Mouse (Mus musculus): ENCODE measurements around the gene Alox8. TPM values are rescaled to one million over a fixed set of nuclear protein-coding genes. Genes with fewer than 3 reads are reported as not detected.

The Alox8 gene
- total RNA-seq (2014; rRNA removed; ENCODE audit: low replicate concordance) (3.0 and 3.7 TPM in 2 replicates), polyA plus RNA-seq (2015; fragmentation: Nextera tagmentation; extraction: Ambion mirVana) (0.86 and 2.5 TPM in 2 replicates)

DNA sequence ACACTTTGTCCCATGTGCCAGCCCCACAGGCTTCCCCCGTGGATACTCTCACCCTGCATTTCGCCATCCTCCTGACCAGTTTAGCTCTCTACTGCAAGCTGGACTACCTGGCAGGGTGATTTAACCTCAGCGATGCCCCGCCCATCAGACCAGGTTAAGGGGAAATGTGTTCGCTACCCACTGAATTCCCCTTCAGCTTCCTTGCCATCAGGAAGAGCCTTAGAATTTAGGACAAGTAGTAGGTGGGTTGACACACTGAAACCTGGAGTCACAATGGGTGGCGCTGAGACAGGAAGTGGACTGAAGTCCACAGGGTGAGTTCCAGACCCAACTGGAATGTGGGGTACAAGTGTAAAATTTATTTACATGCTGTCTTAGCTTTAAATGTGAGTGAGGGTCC lies at the start of gene Alox8:
Gene Alox8, minus strand, starts transcription at position 101 of the 400 bp plus-strand sequence.
- H3K36me3 ChIP-seq (replicated peaks; ENCODE audit: control insufficient read depth, insufficient read depth, low read length), result no peaks in the 10 kb centered on the region
- peaks cover 17% of the 10 kb centered on the region for H3K27me3 ChIP-seq (ENCODE audit: control insufficient read depth, insufficient read depth, low read length)
- peak within 1 kb of the TSS; percentile 49 for H3K4me2 ChIP-seq (ENCODE audit: low read depth, low read length)
- H3K9me3 ChIP-seq (replicated peaks; ENCODE audit: control insufficient read depth, low read length), result no peaks in the 10 kb centered on the region
- ATAC-seq (ENCODE audit: insufficient read depth, low read depth) (no peak), DNase-seq (ENCODE audit: low spot score) (no peak)
- peak within 1 kb of the TSS; percentile 26 for H3K4me3 ChIP-seq (ENCODE audit: low read depth, low read length)
- 0 out of 2 replicates have a peak within 1 kb of the TSS, but pooled peaks have one; percentile 23 for H3K9ac ChIP-seq (replicated peaks; ENCODE audit: low read depth, low read length)
- H3K27ac ChIP-seq (ENCODE audit: low read depth), result no peak within 1 kb of the TSS
- H3K4me1 ChIP-seq (ENCODE audit: control insufficient read depth, insufficient read depth), result peaks cover 8% of the 10 kb centered on the region
- TF ChIP-seq CTCF (IDR thresholded peaks at IDR 0.05; ENCODE audit: low read depth) (no peak), EP300 (IDR thresholded peaks at IDR 0.05; ENCODE audit: low read depth) (no peak)
- 31% methylated on average over 6 of the region's 6 CpGs for WGBS

DNA sequence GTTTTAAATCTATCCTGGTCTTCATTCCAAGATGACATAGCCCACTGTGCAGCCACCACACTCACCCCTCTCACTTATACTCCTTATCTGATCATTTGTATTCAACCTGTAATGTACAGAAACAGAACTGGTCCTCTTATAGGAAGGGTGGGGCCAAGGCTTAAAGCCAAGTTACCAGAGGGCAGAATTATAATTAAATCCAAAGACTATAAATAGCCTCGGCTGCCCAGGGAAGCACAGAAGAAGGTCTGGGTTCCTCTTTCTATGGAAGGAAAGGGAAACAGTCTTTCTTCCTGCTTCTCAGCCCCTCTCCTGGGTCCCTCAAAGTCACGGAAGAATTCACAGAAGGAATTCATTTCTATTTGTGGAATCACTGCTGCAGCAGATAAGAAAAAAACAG lies 48.0 kb upstream of the Alox8 start:
- DNase-seq (ENCODE audit: low spot score) (peak; percentile 69), ATAC-seq (ENCODE audit: insufficient read depth, low read depth) (peak; percentile 76)
- no peaks in the 10 kb centered on the region for H3K9me3 ChIP-seq (replicated peaks; ENCODE audit: control insufficient read depth, low read length)
- H3K9ac ChIP-seq (replicated peaks; ENCODE audit: low read depth, low read length), result no peak overlapping the region
- H3K4me1 ChIP-seq (ENCODE audit: control insufficient read depth, insufficient read depth), result 0 out of 2 replicates have a peak, but pooled peaks cover 6% of the 10 kb centered on the region
- TF ChIP-seq EP300 (IDR thresholded peaks at IDR 0.05; ENCODE audit: low read depth), result peak; percentile 35; the same call in 1 of the 2 replicates
- TF ChIP-seq CTCF (IDR thresholded peaks at IDR 0.05; ENCODE audit: low read depth), result no peak
- H3K27me3 ChIP-seq (ENCODE audit: control insufficient read depth, insufficient read depth, low read length), result no peaks in the 10 kb centered on the region
- WGBS, result 4% methylated on average over 2 of the region's 2 CpGs
- peak overlapping the region; percentile 85 for H3K27ac ChIP-seq (ENCODE audit: low read depth)
- H3K4me2 ChIP-seq (ENCODE audit: low read depth, low read length), result peak overlapping the region; percentile 61
- H3K36me3 ChIP-seq (replicated peaks; ENCODE audit: control insufficient read depth, insufficient read depth, low read length), result no peaks in the 10 kb centered on the region
- H3K4me3 ChIP-seq (ENCODE audit: low read depth, low read length), result peak overlapping the region; percentile 38

DNA sequence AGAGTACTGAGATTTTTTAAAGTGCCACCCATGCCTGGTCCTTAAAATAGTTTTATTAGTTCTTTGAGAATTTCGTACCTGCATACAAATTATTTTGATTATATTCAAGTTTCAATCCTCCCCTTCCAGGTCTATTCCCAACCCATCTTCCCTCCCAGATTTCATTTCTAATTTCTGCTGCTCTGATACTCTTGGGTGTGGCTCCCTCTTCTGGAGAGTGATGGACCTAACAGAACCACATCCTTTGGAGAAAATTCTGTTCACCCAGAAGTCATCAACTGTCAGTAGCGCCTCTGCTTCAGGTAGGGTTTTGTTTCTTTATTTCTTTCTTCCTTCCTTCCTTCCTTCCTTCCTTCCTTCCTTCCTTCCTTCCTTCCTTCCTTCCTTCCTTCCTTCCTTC lies 47.3 kb upstream of the Alox8 start:
- WGBS, result 13% methylated on average over 2 of the region's 2 CpGs
- Histone ChIP-seq H3K9ac (replicated peaks; ENCODE audit: low read depth, low read length) (no peak overlapping the region), H3K4me2 (ENCODE audit: low read depth, low read length) (peak overlapping the region; percentile 61), H3K36me3 (replicated peaks; ENCODE audit: control insufficient read depth, insufficient read depth, low read length) (no peaks in the 10 kb centered on the region), H3K9me3 (replicated peaks; ENCODE audit: control insufficient read depth, low read length) (no peaks in the 10 kb centered on the region), H3K4me3 (ENCODE audit: low read depth, low read length) (peak overlapping the region; percentile 38), H3K27me3 (ENCODE audit: control insufficient read depth, insufficient read depth, low read length) (no peaks in the 10 kb centered on the region), H3K4me1 (ENCODE audit: control insufficient read depth, insufficient read depth) (0 out of 2 replicates have a peak, but pooled peaks cover 6% of the 10 kb centered on the region), H3K27ac (ENCODE audit: low read depth) (no peak overlapping the region)
- DNase-seq (ENCODE audit: low spot score), result peak; percentile 82
- peak; percentile 50 for ATAC-seq (ENCODE audit: insufficient read depth, low read depth)
- TF ChIP-seq EP300 (IDR thresholded peaks at IDR 0.05; ENCODE audit: low read depth) (no peak), CTCF (IDR thresholded peaks at IDR 0.05; ENCODE audit: low read depth) (peak; percentile 87)

DNA sequence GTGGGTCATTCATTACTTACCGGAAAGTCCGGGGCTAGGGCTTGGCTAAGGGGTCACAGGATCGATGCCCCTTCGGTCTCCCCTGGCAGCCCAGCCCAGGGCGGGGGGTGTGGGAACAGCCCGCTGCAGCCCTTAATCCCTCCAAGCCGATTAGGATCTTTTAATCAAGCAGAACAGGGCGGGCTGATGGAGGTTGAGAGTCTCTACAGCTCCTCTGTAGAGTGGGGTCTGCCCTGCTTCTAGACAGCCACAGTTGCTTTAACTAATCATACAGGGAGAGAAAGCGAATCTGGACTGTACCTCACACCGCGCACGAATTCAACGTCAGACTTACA lies 39.2 kb upstream of the Alox8 start, which contains the start of gene Gucy2e:
Gene Gucy2e, minus strand, starts transcription at position 111 of the 335 bp plus-strand sequence.
- WGBS, result 30% methylated on average over 13 of the region's 13 CpGs
- Histone ChIP-seq H3K27ac (ENCODE audit: low read depth) (no peak within 1 kb of the TSS), H3K4me1 (ENCODE audit: control insufficient read depth, insufficient read depth) (peaks cover 12% of the 10 kb centered on the region; the same call in 1 of the 2 replicates), H3K36me3 (replicated peaks; ENCODE audit: control insufficient read depth, insufficient read depth, low read length) (no peaks in the 10 kb centered on the region), H3K4me2 (ENCODE audit: low read depth, low read length) (peak within 1 kb of the TSS; percentile 78), H3K9me3 (replicated peaks; ENCODE audit: control insufficient read depth, low read length) (no peaks in the 10 kb centered on the region), H3K4me3 (ENCODE audit: low read depth, low read length) (peak within 1 kb of the TSS; percentile 46), H3K27me3 (ENCODE audit: control insufficient read depth, insufficient read depth, low read length) (peaks cover 42% of the 10 kb centered on the region), H3K9ac (replicated peaks; ENCODE audit: low read depth, low read length) (0 out of 2 replicates have a peak within 1 kb of the TSS, but pooled peaks have one; percentile 37)
- DNase-seq (ENCODE audit: low spot score), result no peak
- TF ChIP-seq CTCF (IDR thresholded peaks at IDR 0.05; ENCODE audit: low read depth) (no peak), EP300 (IDR thresholded peaks at IDR 0.05; ENCODE audit: low read depth) (no peak)
- no peak for ATAC-seq (ENCODE audit: insufficient read depth, low read depth)

DNA sequence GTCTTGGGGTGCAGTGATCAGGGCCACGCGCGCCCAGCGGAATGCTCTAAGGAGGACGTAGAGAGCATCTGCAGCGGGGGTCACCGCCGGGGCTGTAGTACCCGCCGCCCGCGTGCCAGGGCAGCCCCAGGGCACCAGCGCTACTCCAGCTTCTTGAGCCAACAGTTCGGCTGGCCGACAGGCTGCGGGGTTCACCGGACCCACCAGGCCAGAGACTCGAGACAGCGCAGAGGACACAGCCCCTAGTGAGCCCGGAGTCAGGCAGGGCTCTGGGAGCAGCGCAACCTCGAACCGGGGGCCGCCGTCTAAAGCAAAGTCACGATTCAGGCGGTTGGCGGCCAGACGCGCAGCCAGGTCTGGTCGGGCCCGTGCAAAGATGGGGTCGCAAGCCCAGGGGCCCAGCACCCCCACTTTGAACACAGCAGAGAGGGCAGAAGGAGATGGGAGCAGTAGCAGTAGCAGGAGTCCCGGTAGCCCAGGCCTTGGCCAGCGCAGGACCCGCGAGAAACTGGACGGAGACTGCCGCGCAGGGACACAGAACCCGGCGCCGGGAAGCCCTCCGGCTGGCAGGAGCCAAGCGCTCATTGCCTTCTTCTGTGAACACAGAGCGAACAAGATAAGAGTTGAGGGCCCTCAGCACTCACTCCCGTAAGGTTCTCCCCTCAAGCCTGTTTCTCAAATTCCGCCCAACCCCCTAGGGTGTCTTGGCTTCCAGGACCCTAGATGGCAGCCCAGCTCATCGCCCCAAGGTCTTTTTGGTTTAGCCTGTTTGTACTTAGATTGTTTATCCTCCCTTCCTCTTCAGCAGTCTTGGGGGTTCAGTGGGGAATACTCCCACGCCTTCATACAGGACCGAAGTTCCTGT lies 38.6 kb upstream of the Alox8 start:
- no peaks in the 10 kb centered on the region for H3K36me3 ChIP-seq (replicated peaks; ENCODE audit: control insufficient read depth, insufficient read depth, low read length)
- 0 out of 2 replicates have a peak overlapping the region, but pooled peaks have one; percentile 37 for H3K9ac ChIP-seq (replicated peaks; ENCODE audit: low read depth, low read length)
- H3K4me3 ChIP-seq (ENCODE audit: low read depth, low read length), result peak overlapping the region; percentile 46
- H3K27me3 ChIP-seq (ENCODE audit: control insufficient read depth, insufficient read depth, low read length), result peaks cover 42% of the 10 kb centered on the region
- 7% methylated on average over 49 of the region's 51 CpGs for WGBS
- H3K4me2 ChIP-seq (ENCODE audit: low read depth, low read length), result peak overlapping the region; percentile 78
- H3K4me1 ChIP-seq (ENCODE audit: control insufficient read depth, insufficient read depth), result peaks cover 12% of the 10 kb centered on the region; the same call in 1 of the 2 replicates
- TF ChIP-seq CTCF (IDR thresholded peaks at IDR 0.05; ENCODE audit: low read depth) (no peak), EP300 (IDR thresholded peaks at IDR 0.05; ENCODE audit: low read depth) (no peak)
- H3K27ac ChIP-seq (ENCODE audit: low read depth), result no peak overlapping the region
- DNase-seq (ENCODE audit: low spot score) (no peak), ATAC-seq (ENCODE audit: insufficient read depth, low read depth) (0 out of 2 replicates have a peak, but pooled peaks have one; percentile 2)
- no peaks in the 10 kb centered on the region for H3K9me3 ChIP-seq (replicated peaks; ENCODE audit: control insufficient read depth, low read length)

Measured in heart, postnatal 0 days (tissue).